Mouse (Mus musculus) WW6 (cell line): Measurements from ENCODE around the gene Pde2a.
A peak's percentile ranks its signal among the peaks of the same experiment; 100 is the strongest.

ENCODE experiments used
- DNase-seq: peaks from one replicate; pipeline ENCODE4 v3.0.0-alpha.2; 2013; ENCODE audit warnings: low read depth, low spot score

The Pde2a gene

GRCm38 (mm10) chr7:101403831-101404230, 17.7 kb upstream of the Pde2a start:
- DNase-seq: no peak

- DNase-seq: no peak
Observed at GRCm38 (mm10) chr7:101410267-101410936, 11.1 kb upstream of the Pde2a start, which contains the start of gene Gm45837. Gene Gm45837 (plus strand): TSS chr7:101410886.

GRCm38 (mm10) chr7:101412796-101413195, 8.7 kb upstream of the Pde2a start:
- peak; percentile 61 for DNase-seq

- DNase-seq: no peak
Observed at GRCm38 (mm10) chr7:101414209-101414608, 7.3 kb upstream of the Pde2a start.

GRCm38 (mm10) chr7:101414661-101415511, 6.6 kb upstream of the Pde2a start:
- no peak for DNase-seq

GRCm38 (mm10) chr7:101415512-101416100, 5.9 kb upstream of the Pde2a start:
- DNase-seq: no peak

- no peak for DNase-seq
Observed at GRCm38 (mm10) chr7:101416391-101416790, 5.1 kb upstream of the Pde2a start.

GRCm38 (mm10) chr7:101419013-101419770, 2.3 kb upstream of the Pde2a start:
- DNase-seq: no peak

GRCm38 (mm10) chr7:101422069-101422468, 578 bp downstream of the Pde2a start:
- no peak for DNase-seq

GRCm38 (mm10) chr7:101422646-101423045, 1.2 kb downstream of the Pde2a start:
- DNase-seq: no peak

GRCm38 (mm10) chr7:101423970-101424369, 2.5 kb downstream of the Pde2a start:
- no peak for DNase-seq

- no peak for DNase-seq
Observed at GRCm38 (mm10) chr7:101426692-101427091, 5.2 kb downstream of the Pde2a start.

- peak; percentile 42 for DNase-seq
Observed at GRCm38 (mm10) chr7:101427736-101428135, 6.2 kb downstream of the Pde2a start.

- no peak for DNase-seq
Observed at GRCm38 (mm10) chr7:101435038-101435437, 13.5 kb downstream of the Pde2a start.

- DNase-seq: no peak
Observed at GRCm38 (mm10) chr7:101437876-101438275, 16.4 kb downstream of the Pde2a start.

GRCm38 (mm10) chr7:101443093-101443492, 21.6 kb downstream of the Pde2a start:
- DNase-seq: no peak

- DNase-seq: no peak
Observed at GRCm38 (mm10) chr7:101444211-101444610, 22.7 kb downstream of the Pde2a start.

GRCm38 (mm10) chr7:101449855-101450254, 28.4 kb downstream of the Pde2a start:
- no peak for DNase-seq

- DNase-seq: peak; percentile 63
Observed at GRCm38 (mm10) chr7:101450422-101451401, 29.2 kb downstream of the Pde2a start.

- DNase-seq: no peak
Observed at GRCm38 (mm10) chr7:101452669-101453068, 31.2 kb downstream of the Pde2a start.
